Mouse (Mus musculus) layer of hippocampus, adult 11-12 months (tissue): Measurements from ENCODE around the gene Fam234b.

Experiments
- DNase-seq: peaks from one replicate; pipeline ENCODE4 v3.0.0; 2022; ENCODE audit warnings: low spot score

Gene Fam234b

GRCm38 (mm10) chr6:135269626-135270025 is 71.8 kb downstream of the Fam234b start:
- no peak for DNase-seq

- DNase-seq, result no peak
Observed at GRCm38 (mm10) chr6:135271761-135272160, 74.0 kb downstream of the Fam234b start.

GRCm38 (mm10) chr6:135273066-135273465 is 75.3 kb downstream of the Fam234b start:
- DNase-seq, result no peak

- DNase-seq, result no peak
Observed at GRCm38 (mm10) chr6:135275231-135275630, 77.5 kb downstream of the Fam234b start.

GRCm38 (mm10) chr6:135276474-135277295 is 78.9 kb downstream of the Fam234b start:
- no peak for DNase-seq

- DNase-seq, result no peak
Observed at GRCm38 (mm10) chr6:135278302-135278701, 80.5 kb downstream of the Fam234b start.

- no peak for DNase-seq
Observed at GRCm38 (mm10) chr6:135279286-135279685, 81.5 kb downstream of the Fam234b start.

GRCm38 (mm10) chr6:135279856-135280255 is 82.1 kb downstream of the Fam234b start:
- DNase-seq, result no peak

- no peak for DNase-seq
Observed at GRCm38 (mm10) chr6:135292391-135292790, 94.6 kb downstream of the Fam234b start.

GRCm38 (mm10) chr6:135294150-135294549 is 96.4 kb downstream of the Fam234b start:
- no peak for DNase-seq
